Mouse (Mus musculus) erythroblast, adult 5-6 weeks (primary cell): Measurements from ENCODE around the gene Slc4a2. TPM values are rescaled to one million over a fixed set of nuclear protein-coding genes. Genes with fewer than 3 reads are reported as not detected.
"Not testable (repeated sequence)": the region's sequence is repeated elsewhere in the genome, so short reads cannot be mapped to it uniquely, and the experiment has no call there.

Experiments
- ATAC-seq: replicated peaks from 2 replicates; pipeline ENCODE4 v1.8.0; 2016; ENCODE audit warnings: moderate number of reproducible peaks, mild to moderate bottlenecking, moderate TSS enrichment, inconsistent platforms; ENCODE audit not compliant: poor library complexity, low FRiP score, severe bottlenecking
- total RNA-seq, 2 experiments: library from RNA; stranded (forward) in 1 of 2; stranded (reverse) in 1 of 2; fragments of 150-400 nt in 1 of 2; fragments of 200-764, 138-1000 nt in 1 of 2; gene quantifications; 2 replicates each; pipeline versions ENCODE4 v1.2.3 to v1.2.4; 2015 to 2017; ENCODE audit warnings: low replicate concordance in 2 of 2

The Slc4a2 gene
- total RNA-seq, 2 experiments from 2014 or later: 1.7 to 6.3 TPM

- peak; percentile 70 for ATAC-seq
Observed at GRCm38 (mm10) chr5:24393392-24393997, 30.1 kb upstream of the Slc4a2 start, which contains the start of gene Abcb8. Abcb8 (plus strand) TSS chr5:24393663.

- peak; percentile 94 for ATAC-seq
Observed at GRCm38 (mm10) chr5:24394165-24394894, 29.3 kb upstream of the Slc4a2 start.

GRCm38 (mm10) chr5:24396254-24396653 is 27.4 kb upstream of the Slc4a2 start:
- not testable (repeated sequence) for ATAC-seq

GRCm38 (mm10) chr5:24399686-24400085 is 24.0 kb upstream of the Slc4a2 start:
- ATAC-seq: no peak

GRCm38 (mm10) chr5:24400362-24400761 is 23.3 kb upstream of the Slc4a2 start:
- ATAC-seq: no peak

GRCm38 (mm10) chr5:24400911-24401605 is 22.6 kb upstream of the Slc4a2 start:
- no peak for ATAC-seq

GRCm38 (mm10) chr5:24401969-24402368 is 21.7 kb upstream of the Slc4a2 start:
- ATAC-seq: no peak

- ATAC-seq: 0 out of 2 replicates have a peak, but pooled peaks have one; percentile 19
Observed at GRCm38 (mm10) chr5:24404594-24405360, 18.9 kb upstream of the Slc4a2 start.

GRCm38 (mm10) chr5:24405389-24405876 is 18.2 kb upstream of the Slc4a2 start:
- no peak for ATAC-seq

GRCm38 (mm10) chr5:24408651-24409050 is 15.0 kb upstream of the Slc4a2 start:
- no peak for ATAC-seq

GRCm38 (mm10) chr5:24409466-24409865 is 14.2 kb upstream of the Slc4a2 start:
- ATAC-seq: no peak

- no peak for ATAC-seq
Observed at GRCm38 (mm10) chr5:24412063-24412462, 11.6 kb upstream of the Slc4a2 start.

GRCm38 (mm10) chr5:24413042-24413693 is 10.5 kb upstream of the Slc4a2 start, which contains the start of gene Asic3:
Asic3 (plus strand) TSS chr5:24413392.
- ATAC-seq: no peak

GRCm38 (mm10) chr5:24413938-24414337 is 9.7 kb upstream of the Slc4a2 start:
- no peak for ATAC-seq

GRCm38 (mm10) chr5:24416222-24416736 is 7.4 kb upstream of the Slc4a2 start:
- ATAC-seq: peak; percentile 34; the same call in 1 of the 2 replicates

GRCm38 (mm10) chr5:24417587-24417986 is 6.0 kb upstream of the Slc4a2 start:
- no peak for ATAC-seq

GRCm38 (mm10) chr5:24420381-24420780 is 3.3 kb upstream of the Slc4a2 start:
- no peak for ATAC-seq

- ATAC-seq: peak; percentile 53
Observed at GRCm38 (mm10) chr5:24424004-24424781, 556 bp downstream of the Slc4a2 start.
